Mouse (Mus musculus) urinary bladder, adult 18-20 months (tissue): ENCODE measurements around the gene Mthfsd.

ENCODE experiments used
- DNase-seq, 2 experiments: peaks; one replicate each; pipeline ENCODE4 v3.0.0; 2022; ENCODE audit warnings: low spot score in 2 of 2, mixed read lengths in 2 of 2

The Mthfsd gene

GRCm38 (mm10) chr8:121088871-121089630, 19.1 kb downstream of the Mthfsd start:
- DNase-seq = no peak

- DNase-seq = no peak
Measured at GRCm38 (mm10) chr8:121088281-121088680, 19.9 kb downstream of the Mthfsd start.

- no peak for DNase-seq
Measured at GRCm38 (mm10) chr8:121086004-121086900, 21.9 kb downstream of the Mthfsd start.

GRCm38 (mm10) chr8:121085561-121085960, 22.6 kb downstream of the Mthfsd start:
- DNase-seq = no peak

GRCm38 (mm10) chr8:121085011-121085410, 23.2 kb downstream of the Mthfsd start:
- DNase-seq = no peak

- DNase-seq = peak in 1 of 2 experiments; percentile 58
Measured at GRCm38 (mm10) chr8:121084210-121084951, 23.8 kb downstream of the Mthfsd start, which contains the start of gene Foxf1. Foxf1 (plus strand) TSS chr8:121084386.

GRCm38 (mm10) chr8:121083936-121084209, 24.3 kb downstream of the Mthfsd start:
- no peak for DNase-seq

GRCm38 (mm10) chr8:121083093-121083935, 24.9 kb downstream of the Mthfsd start:
- DNase-seq = peak; percentile 74 to 79

- DNase-seq = no peak
Measured at GRCm38 (mm10) chr8:121082218-121083092, 25.7 kb downstream of the Mthfsd start.

- no peak for DNase-seq
Measured at GRCm38 (mm10) chr8:121081398-121081797, 26.8 kb downstream of the Mthfsd start.

GRCm38 (mm10) chr8:121080361-121081090, 27.7 kb downstream of the Mthfsd start:
- DNase-seq = no peak

GRCm38 (mm10) chr8:121079944-121080343, 28.2 kb downstream of the Mthfsd start:
- DNase-seq = no peak

GRCm38 (mm10) chr8:121079201-121079600, 29.0 kb downstream of the Mthfsd start:
- DNase-seq = no peak

GRCm38 (mm10) chr8:121078721-121079120, 29.5 kb downstream of the Mthfsd start:
- DNase-seq = no peak

- no peak for DNase-seq
Measured at GRCm38 (mm10) chr8:121076555-121076954, 31.6 kb downstream of the Mthfsd start.

GRCm38 (mm10) chr8:121075936-121076335, 32.3 kb downstream of the Mthfsd start:
- DNase-seq = no peak

- no peak for DNase-seq
Measured at GRCm38 (mm10) chr8:121074848-121075145, 33.4 kb downstream of the Mthfsd start.

GRCm38 (mm10) chr8:121074108-121074847, 33.9 kb downstream of the Mthfsd start:
- no peak for DNase-seq
